Mouse (Mus musculus) heart, adult 2 months (tissue): ENCODE data around the gene Tusc1.

Experiments
- EP300 ChIP-seq: fragments of 200-500 bp; IDR thresholded peaks from 2 replicates; pipeline ENCODE4 v1.6.1; 2011; ENCODE audit warnings: low read depth, low read length, control low read depth; ENCODE audit not compliant: insufficient read depth
- POLR2A ChIP-seq: fragments of 200-500 bp; IDR thresholded peaks from 2 replicates; pipeline ENCODE4 v1.6.1; 2011; ENCODE audit warnings: mild to moderate bottlenecking, low read depth, low read length, control low read depth; ENCODE audit not compliant: insufficient read depth

- no peak for TF ChIP-seq EP300
- no peak for TF ChIP-seq POLR2A
Measured at GRCm38 (mm10) chr4:93337977-93338376, 2.7 kb upstream of the Tusc1 start.
